Mouse (Mus musculus): Measurements from ENCODE around the gene Cyp19a1. TPM values are rescaled to one million over a fixed set of nuclear protein-coding genes. Genes with fewer than 3 reads are reported as not detected.

Cyp19a1 gene
- total RNA-seq, 2 experiments from 2014 or later: not detected

DNA sequence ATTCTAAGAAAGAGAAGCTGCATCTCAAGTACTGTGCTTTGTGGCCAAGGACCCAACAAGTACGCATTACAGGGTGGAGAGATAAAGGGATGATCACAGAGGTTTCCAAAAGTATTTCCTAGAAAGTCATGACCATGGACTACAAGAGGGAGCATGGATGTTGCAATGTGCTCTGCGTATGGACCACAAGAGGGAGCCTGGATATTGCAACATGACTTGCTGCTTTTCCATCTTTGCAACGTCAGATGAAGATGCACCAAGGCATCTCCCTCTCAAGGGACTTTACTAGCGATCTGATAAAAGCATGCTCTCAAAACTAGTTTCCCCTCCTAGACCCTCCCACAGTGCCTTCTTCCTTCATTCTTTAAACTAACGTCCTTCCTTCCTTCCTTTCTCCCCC is 98.4 kb downstream of the Cyp19a1 start:
- DNase-seq: no peak

- DNase-seq: no peak
Measured at GRCm38 (mm10) chr9:54168425-54168824, 99.5 kb downstream of the Cyp19a1 start.

GRCm38 (mm10) chr9:54163117-54163516 is 104.8 kb downstream of the Cyp19a1 start:
- no peak for DNase-seq

GRCm38 (mm10) chr9:54153679-54154078 is 114.2 kb downstream of the Cyp19a1 start:
- no peak for DNase-seq

- DNase-seq: no peak
Measured at GRCm38 (mm10) chr9:54139191-54139590, 128.7 kb downstream of the Cyp19a1 start.

Other genes with a start within 250 kb of the Cyp19a1 start
- under 1 TPM; 0.07 to 0.21 TPM for gene Tnfaip8l3, start 199.7 kb downstream of the Cyp19a1 start, total RNA-seq (2021)
- 1 to 10 TPM; 3.3 to 4.2 TPM for gene Gldn, start 18.4 kb upstream of the Cyp19a1 start, total RNA-seq (2021)
- 1 to 10 TPM; 5.5 to 7.0 TPM for gene Dmxl2, start 233.5 kb upstream of the Cyp19a1 start, total RNA-seq (2021)

Data from gastrocnemius, postnatal 10 days (tissue).